Mouse (Mus musculus): ENCODE results near the gene Odf2l.

GRCm38 (mm10) chr3:145147952-145148351 is 29.6 kb downstream of the Odf2l start:
- no peak for TF ChIP-seq GATA1 (IDR thresholded peaks at IDR 0.05; ENCODE audit: borderline replicate concordance, low read length)
- no peak for TF ChIP-seq FLI1 (IDR thresholded peaks at IDR 0.05; ENCODE audit: low read length)

Measured in megakaryocyte, embryonic 14.5 days (primary cell).